Mouse (Mus musculus) lung, embryonic 14.5 days (tissue): ENCODE data around the gene Mrpl43. TPM values are rescaled to one million over a fixed set of nuclear protein-coding genes. Genes with fewer than 3 reads are reported as not detected.

ENCODE experiments used
- ATAC-seq: fragments of 200-750 bp; cut with Nextera tagmentation; 2 replicates; pipeline ENCODE4 v1.8.0; 2017; ENCODE audit warnings: mild to moderate bottlenecking, moderate TSS enrichment, moderate library complexity; ENCODE audit not compliant: insufficient read depth
- DNase-seq: peaks from one replicate; pipeline ENCODE4 v3.0.0-alpha.2; 2015
- H3K27ac ChIP-seq: fragments of 300-500 bp; sonication (generic); 2 replicates; pipeline ENCODE4 v1.5.1; 2014; ENCODE audit warnings: low read depth, mild to moderate bottlenecking, moderate library complexity
- H3K27me3 ChIP-seq: fragments of 300-500 bp; sonication (generic); 2 replicates; pipeline ENCODE4 v1.6.1; 2014; ENCODE audit warnings: low read length, control low read depth; ENCODE audit not compliant: insufficient read depth
- H3K36me3 ChIP-seq: fragments of 300-500 bp; sonication (generic); 2 replicates; pipeline ENCODE4 v1.6.1; 2014; ENCODE audit warnings: control low read depth; ENCODE audit not compliant: insufficient read depth
- H3K4me1 ChIP-seq: fragments of 300-500 bp; sonication (generic); 2 replicates; pipeline ENCODE4 v1.6.1; 2014; ENCODE audit warnings: antibody characterized with exemption, control low read depth; ENCODE audit not compliant: insufficient read depth
- H3K4me2 ChIP-seq: fragments of 300-500 bp; sonication (generic); 2 replicates; pipeline ENCODE4 v1.6.1; 2014; ENCODE audit warnings: mild to moderate bottlenecking
- H3K4me3 ChIP-seq: fragments of 300-500 bp; sonication (generic); 2 replicates; pipeline ENCODE4 v1.5.1; 2014; ENCODE audit warnings: low read depth, low read length
- H3K9ac ChIP-seq: fragments of 300-500 bp; sonication (generic); 2 replicates; pipeline ENCODE4 v1.6.1; 2014
- H3K9me3 ChIP-seq: fragments of 300-500 bp; sonication (generic); 2 replicates; pipeline ENCODE4 v1.6.1; 2016; ENCODE audit warnings: low read depth, low read length, control low read depth
- CTCF ChIP-seq: IDR thresholded peaks from 2 replicates; pipeline ENCODE4 v1.5.1; 2016; ENCODE audit warnings: antibody characterized with exemption, low read depth
- WGBS: fragments of 180-500 bp; shearing (Covaris S2); extraction: QIAGEN DNeasy Blood & Tissue Kit; methylation state at CpG from one replicate; pipeline ENCODE4 v1.1.7; 2014; 5-methylcytosine and 5-hydroxymethylcytosine counted together
- polyA plus RNA-seq: library from polyadenylated mRNA; unstranded; fragments of >200 nt; fragmentation: Nextera tagmentation; extraction: Ambion mirVana; gene quantifications from 2 replicates; pipeline ENCODE4 v1.2.1, GENCODE M21; 2014

Mrpl43 gene
- polyA plus RNA-seq, 1 experiment from 2014 or later = 61.3 TPM

GRCm38 (mm10) chr19:45028746-45029145 is 22.5 kb upstream of the Mrpl43 start:
- no peak overlapping the region for H3K9ac ChIP-seq
- H3K4me3 ChIP-seq = no peak overlapping the region
- 51% methylated on average over 19 of the region's 19 CpGs for WGBS
- 0 out of 2 replicates have a peak, but pooled peaks cover 6% of the 10 kb centered on the region for H3K4me1 ChIP-seq
- DNase-seq (no peak), ATAC-seq (no peak)
- peaks cover 46% of the 10 kb centered on the region for H3K36me3 ChIP-seq
- H3K27me3 ChIP-seq = no peaks in the 10 kb centered on the region
- no peaks in the 10 kb centered on the region for H3K9me3 ChIP-seq
- H3K27ac ChIP-seq = no peak overlapping the region
- TF ChIP-seq CTCF = no peak
- no peak overlapping the region for H3K4me2 ChIP-seq

- Histone ChIP-seq H3K27ac (no peak overlapping the region), H3K36me3 (peaks cover 55% of the 10 kb centered on the region), H3K9ac (no peak overlapping the region), H3K27me3 (no peaks in the 10 kb centered on the region), H3K9me3 (no peaks in the 10 kb centered on the region), H3K4me1 (0 out of 2 replicates have a peak, but pooled peaks cover 6% of the 10 kb centered on the region), H3K4me2 (no peak overlapping the region), H3K4me3 (no peak overlapping the region)
- DNase-seq = no peak
- 85% methylated on average over 6 of the region's 6 CpGs for WGBS
- ATAC-seq = no peak
- TF ChIP-seq CTCF = no peak
Measured at GRCm38 (mm10) chr19:45027848-45028247, 21.6 kb upstream of the Mrpl43 start.

GRCm38 (mm10) chr19:45026958-45027670 is 20.9 kb upstream of the Mrpl43 start:
- Histone ChIP-seq H3K9ac (no peak overlapping the region), H3K4me2 (no peak overlapping the region), H3K9me3 (no peaks in the 10 kb centered on the region), H3K27me3 (no peaks in the 10 kb centered on the region), H3K4me1 (0 out of 2 replicates have a peak, but pooled peaks cover 3% of the 10 kb centered on the region), H3K4me3 (no peak overlapping the region), H3K27ac (no peak overlapping the region; the same call in 1 of the 2 replicates), H3K36me3 (peaks cover 62% of the 10 kb centered on the region)
- DNase-seq (no peak), ATAC-seq (no peak)
- no peak for TF ChIP-seq CTCF
- 66% methylated on average over 6 of the region's 6 CpGs for WGBS

- Histone ChIP-seq H3K4me3 (no peak overlapping the region), H3K27me3 (no peaks in the 10 kb centered on the region), H3K9ac (no peak overlapping the region), H3K4me2 (no peak overlapping the region), H3K27ac (no peak overlapping the region), H3K4me1 (peaks cover 4% of the 10 kb centered on the region; the same call in 1 of the 2 replicates), H3K36me3 (peaks cover 73% of the 10 kb centered on the region), H3K9me3 (no peaks in the 10 kb centered on the region)
- TF ChIP-seq CTCF = no peak
- DNase-seq = no peak
- no peak for ATAC-seq
- 86% methylated on average over 37 of the region's 37 CpGs for WGBS
Measured at GRCm38 (mm10) chr19:45025937-45026568, 19.8 kb upstream of the Mrpl43 start.

- Histone ChIP-seq H3K4me1 (peaks cover 16% of the 10 kb centered on the region), H3K27me3 (no peaks in the 10 kb centered on the region), H3K36me3 (peaks cover 74% of the 10 kb centered on the region), H3K27ac (no peak overlapping the region), H3K4me2 (no peak overlapping the region), H3K4me3 (no peak overlapping the region), H3K9me3 (no peaks in the 10 kb centered on the region), H3K9ac (no peak overlapping the region)
- 83% methylated on average over 20 of the region's 20 CpGs for WGBS
- DNase-seq (peak; percentile 39), ATAC-seq (no peak)
- TF ChIP-seq CTCF = no peak
Measured at GRCm38 (mm10) chr19:45024775-45025174, 18.5 kb upstream of the Mrpl43 start.

- Histone ChIP-seq H3K4me1 (peaks cover 23% of the 10 kb centered on the region), H3K27me3 (no peaks in the 10 kb centered on the region), H3K9me3 (no peaks in the 10 kb centered on the region), H3K9ac (no peak overlapping the region), H3K36me3 (peaks cover 76% of the 10 kb centered on the region), H3K4me3 (no peak overlapping the region), H3K4me2 (no peak overlapping the region), H3K27ac (no peak overlapping the region)
- no peak for ATAC-seq
- DNase-seq = no peak
- 75% methylated on average over 11 of the region's 11 CpGs for WGBS
- no peak for TF ChIP-seq CTCF
Measured at GRCm38 (mm10) chr19:45023993-45024392, 17.8 kb upstream of the Mrpl43 start.

GRCm38 (mm10) chr19:45021362-45021761 is 15.1 kb upstream of the Mrpl43 start:
- TF ChIP-seq CTCF = no peak
- 84% methylated on average over 15 of the region's 15 CpGs for WGBS
- Histone ChIP-seq H3K9ac (no peak overlapping the region; the same call in 1 of the 2 replicates), H3K4me3 (no peak overlapping the region), H3K27me3 (no peaks in the 10 kb centered on the region), H3K4me2 (no peak overlapping the region), H3K27ac (no peak overlapping the region), H3K4me1 (peaks cover 25% of the 10 kb centered on the region), H3K9me3 (no peaks in the 10 kb centered on the region), H3K36me3 (peaks cover 54% of the 10 kb centered on the region)
- no peak for DNase-seq
- ATAC-seq = no peak
